Mouse (Mus musculus): ENCODE data around the gene Meiob.

Meiob gene

DNA sequence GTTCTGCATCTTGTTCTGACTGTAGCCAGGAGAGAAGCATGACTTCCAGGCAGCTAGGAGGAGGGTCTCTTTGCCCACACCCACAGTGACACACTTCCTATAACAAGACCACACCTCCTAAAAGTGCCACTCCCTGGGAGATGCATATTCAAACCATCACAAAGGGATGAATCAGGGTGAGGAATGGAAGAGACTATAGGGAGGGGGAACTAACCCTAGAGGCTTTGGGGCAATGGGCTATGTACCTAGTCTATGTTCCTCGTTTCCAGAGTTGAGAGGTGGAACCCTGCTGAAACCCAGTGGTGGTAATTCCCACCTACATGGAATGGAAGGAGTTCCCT, 70.3 kb downstream of the Meiob start:
- in situ Hi-C loops (cut with MseI, MboI): no loop called here

DNA sequence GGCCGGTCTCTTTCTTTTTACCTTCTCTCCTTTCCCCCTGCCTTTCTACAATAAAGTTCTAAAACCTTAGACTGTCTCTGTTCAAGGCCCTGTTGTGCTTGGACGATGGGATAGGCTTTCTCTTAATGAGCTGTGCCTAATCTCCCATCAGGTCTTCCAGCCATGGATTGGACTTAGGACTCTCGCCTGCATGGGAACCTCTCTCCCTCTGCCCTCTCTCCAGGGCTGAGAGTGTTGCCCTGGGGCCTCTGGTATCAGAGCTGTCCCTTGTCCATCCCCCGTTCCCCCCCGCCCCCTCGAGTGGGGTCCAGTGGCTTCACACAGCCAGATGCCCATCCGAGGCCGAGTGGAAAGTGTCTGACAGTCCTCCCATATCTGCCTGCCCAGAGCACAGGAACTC, 70.9 kb downstream of the Meiob start:
- in situ Hi-C loops (cut with MseI, MboI): no loop called here

DNA sequence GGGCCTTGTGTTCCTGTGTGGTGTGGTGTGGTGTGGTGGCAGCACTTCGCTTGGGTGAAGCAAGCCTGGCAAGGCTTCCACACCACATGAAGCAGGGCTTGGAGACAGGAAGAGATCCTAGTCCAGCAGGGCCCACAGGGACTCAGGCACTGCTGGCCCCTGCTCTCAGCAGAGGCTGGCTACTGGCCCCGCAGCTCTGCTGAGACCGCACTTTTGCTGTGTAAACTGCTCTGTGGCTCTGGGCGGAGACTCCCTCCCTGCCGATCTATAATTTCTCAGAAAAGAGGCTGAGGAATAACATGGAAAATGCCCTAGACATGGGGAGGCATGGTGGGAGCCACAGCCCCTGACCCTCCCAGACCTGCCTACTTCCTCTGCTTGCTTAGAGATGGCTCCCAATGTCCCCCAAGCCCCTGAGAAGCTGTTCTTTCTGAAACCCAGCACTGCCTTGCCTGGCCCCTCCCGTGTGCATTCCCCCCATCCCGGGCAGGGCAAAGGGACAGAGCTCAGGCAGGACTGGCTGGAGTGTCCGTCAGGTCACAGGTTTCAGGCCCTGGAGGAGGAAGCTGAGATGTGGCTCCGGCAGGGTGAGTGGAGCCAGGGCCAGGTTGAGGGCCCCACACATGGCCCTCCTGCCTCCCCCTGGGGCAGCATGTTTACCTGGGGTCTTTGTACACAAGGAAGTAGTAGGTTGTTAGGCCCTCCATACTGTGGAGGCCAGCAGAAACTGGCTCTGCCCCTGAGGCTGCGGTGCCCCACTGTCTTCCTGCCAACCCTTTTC, 73.4 kb downstream of the Meiob start:
- in situ Hi-C loops (cut with MseI, MboI): no loop called here

DNA sequence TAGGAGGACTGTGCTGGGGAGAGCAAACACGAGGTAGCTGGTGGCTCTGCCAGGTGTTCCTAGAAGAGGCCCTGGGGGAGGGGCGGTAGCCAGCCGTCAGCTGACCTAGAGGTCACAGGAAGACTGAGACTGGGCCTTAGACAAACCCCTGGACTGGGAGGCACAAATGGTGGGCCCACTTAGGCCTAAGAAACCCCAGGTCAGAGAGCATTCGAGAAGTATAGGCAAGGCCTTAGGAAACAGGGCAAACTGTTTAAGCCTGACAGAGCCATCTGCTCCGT, 74.0 kb downstream of the Meiob start:
- in situ Hi-C loops (cut with MseI, MboI): no loop called here

DNA sequence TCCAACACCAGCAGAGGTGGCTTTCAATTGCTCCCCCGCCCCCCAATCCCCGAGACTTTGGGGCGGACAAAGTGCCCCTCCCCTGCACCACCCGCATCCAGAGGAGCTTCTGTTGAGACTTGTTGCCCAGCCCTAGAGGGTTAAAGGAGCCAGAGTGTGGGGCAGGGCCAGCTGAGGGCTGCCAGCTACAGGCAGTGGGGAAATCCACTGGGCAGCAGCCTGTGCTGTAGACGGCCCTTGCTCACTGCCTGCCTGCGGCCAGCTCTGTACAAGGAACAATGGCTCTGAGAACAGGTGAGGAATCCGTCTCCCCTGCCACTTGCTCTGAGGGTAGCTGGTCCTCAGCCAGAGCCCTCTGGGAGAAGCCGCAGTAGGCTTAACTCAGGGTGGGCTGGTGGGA, 74.4 kb downstream of the Meiob start:
- in situ Hi-C loops (cut with MseI, MboI): no loop called here

DNA sequence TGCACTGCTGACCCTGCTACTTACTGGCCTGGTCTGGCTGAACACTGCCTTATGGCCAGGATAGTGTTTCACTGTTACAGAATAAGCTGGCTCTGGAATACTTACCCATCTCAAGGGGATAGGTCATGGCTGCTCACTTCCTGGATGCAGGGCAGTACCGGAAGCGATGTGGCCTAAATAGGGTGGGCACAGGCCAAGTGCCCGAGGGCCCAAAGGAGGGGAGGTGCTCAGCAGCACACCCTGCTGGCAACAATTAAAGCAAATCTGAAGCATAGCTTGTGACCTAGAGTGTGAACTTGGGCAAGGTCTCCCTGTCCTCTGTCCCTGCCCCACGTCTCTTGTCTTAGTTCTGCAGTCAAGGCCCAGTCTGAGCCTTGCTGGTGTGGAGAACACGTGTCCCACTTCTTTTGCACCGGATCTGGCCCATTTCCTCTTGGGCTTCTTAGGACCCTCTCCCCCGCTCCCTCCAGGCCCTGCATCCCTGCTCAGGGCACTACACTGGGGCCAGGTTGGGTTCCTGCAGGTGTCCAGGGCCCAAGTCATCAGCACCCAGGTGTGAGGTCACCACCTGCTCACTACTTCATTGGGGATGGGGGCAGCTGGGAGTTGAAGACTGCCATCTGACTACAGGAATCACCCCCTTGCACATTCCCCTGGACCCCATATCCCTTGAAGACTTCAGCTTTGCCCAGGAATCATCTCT, 77.8 kb downstream of the Meiob start:
- in situ Hi-C loops (cut with MseI, MboI): no loop called here

DNA sequence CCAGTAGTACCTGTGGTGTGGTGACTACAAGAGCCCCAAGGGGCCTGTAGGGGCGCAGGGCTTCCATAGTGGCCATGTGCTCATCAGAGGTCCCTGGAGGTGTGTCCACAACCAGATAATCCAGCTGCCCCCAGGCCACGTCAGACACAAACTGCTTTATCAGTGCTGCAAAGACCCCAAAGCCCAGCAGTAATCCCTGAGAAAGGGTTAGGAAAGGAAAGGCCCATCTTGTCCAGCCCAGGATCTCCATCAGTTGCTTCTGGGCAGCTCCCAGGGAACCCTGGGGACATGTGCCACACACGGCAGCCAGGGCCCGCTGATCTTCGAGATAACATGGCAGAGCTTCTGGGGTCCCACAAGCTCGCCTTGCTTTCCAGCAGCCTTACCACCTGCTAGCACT, 80.3 kb downstream of the Meiob start:
- in situ Hi-C loops (cut with MseI, MboI): no loop called here

DNA sequence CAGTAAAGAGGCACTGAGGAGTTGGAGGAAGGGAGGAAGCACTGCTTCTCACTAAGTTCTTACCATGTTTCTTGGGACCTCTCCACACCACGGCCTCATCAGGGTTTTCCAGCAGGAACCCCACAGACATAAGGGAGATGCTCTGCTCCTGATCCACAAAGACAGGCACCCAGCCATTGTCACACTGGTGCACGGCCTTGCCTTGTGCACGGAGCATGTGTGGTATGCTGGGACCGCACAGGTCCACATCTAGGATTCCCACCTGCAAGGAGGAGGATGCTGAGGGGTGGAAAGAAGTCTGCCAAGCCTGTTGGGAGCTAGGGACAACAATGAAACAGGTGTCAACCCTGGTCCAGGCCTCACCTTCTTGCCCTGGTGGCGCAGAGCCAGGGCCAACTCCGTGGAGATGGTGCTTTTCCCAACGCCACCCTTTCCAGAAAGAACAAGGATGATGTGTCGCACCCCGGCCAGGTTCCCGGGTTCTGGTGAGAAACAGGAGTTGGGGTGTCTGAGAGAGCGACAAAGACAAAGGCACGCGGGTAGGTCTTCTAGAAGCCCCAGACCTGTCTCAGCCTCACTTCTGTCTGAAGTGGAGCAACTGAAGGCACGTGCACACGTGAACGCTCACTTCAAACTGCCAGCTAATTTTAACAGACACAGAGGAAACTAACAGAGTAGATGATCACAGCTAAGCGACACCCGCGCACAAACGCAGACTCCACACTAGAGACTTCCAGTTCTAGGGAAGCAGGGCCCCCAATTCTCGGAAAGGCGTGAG, 81.5 kb downstream of the Meiob start:
- in situ Hi-C loops (cut with MseI, MboI): no loop called here

DNA sequence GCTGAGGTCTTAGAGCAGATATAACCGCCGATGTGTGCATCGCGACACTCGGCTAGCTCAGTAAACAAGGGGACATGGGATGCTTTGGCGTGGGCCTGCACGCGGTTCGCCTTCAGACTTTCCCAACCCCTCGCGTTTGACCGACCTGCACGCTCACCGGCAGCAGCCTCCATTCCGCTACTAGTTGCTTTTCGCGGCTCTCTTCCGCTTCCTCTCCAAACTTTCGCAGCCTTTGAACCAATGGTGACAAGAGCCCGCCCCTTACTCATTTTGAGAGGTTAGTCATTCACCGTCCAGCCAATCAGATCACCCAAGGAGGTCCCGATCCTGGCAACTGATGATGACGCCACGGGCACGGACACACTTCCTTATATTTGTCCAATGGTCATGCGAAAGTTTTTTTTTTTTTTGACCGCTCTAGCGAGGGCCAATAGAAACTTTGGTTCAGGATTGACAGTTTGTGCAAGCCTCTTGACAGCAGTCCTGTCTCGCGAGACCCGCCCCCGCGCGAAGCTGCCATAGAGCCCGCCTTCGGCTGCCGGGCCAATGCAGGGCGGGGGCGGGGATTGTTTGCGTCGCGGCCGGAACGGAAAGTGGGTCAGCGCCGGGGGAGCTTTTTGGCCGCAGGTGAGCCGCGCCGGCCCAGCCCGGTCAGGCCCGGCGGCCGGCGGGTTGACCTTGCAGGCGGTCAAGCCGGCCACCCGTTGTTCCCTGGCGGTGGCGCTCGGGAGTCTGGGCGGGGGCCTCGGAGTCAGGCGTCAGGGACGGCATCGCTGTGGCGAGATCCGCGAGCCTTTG, 82.2 kb downstream of the Meiob start, which contains the start of the genes Nubp2 and Spsb3:
Gene Nubp2, minus strand, starts transcription at position 216 of the 798 bp plus-strand sequence.
Gene Spsb3, plus strand, starts transcription at position 510 of the 798 bp plus-strand sequence.
- in situ Hi-C loops (cut with MseI, MboI): no loop called here

DNA sequence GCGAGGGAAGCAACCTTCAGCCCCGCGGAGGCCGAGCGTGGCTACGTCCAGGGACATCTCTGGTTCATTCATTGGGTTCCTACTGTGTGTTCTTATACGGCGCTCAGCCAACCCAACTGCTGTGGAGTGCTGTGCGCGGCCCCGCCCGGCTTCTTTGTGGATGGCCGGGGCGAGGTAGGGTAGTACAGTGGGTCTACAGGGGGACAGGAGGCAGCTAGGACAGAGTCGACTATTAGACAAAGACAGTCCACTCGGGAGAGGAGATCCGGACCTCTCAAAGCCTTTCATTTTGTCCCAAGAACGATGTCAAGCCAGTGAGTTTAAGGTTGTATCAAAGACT, 82.8 kb downstream of the Meiob start:
- in situ Hi-C loops (cut with MseI, MboI): no loop called here

DNA sequence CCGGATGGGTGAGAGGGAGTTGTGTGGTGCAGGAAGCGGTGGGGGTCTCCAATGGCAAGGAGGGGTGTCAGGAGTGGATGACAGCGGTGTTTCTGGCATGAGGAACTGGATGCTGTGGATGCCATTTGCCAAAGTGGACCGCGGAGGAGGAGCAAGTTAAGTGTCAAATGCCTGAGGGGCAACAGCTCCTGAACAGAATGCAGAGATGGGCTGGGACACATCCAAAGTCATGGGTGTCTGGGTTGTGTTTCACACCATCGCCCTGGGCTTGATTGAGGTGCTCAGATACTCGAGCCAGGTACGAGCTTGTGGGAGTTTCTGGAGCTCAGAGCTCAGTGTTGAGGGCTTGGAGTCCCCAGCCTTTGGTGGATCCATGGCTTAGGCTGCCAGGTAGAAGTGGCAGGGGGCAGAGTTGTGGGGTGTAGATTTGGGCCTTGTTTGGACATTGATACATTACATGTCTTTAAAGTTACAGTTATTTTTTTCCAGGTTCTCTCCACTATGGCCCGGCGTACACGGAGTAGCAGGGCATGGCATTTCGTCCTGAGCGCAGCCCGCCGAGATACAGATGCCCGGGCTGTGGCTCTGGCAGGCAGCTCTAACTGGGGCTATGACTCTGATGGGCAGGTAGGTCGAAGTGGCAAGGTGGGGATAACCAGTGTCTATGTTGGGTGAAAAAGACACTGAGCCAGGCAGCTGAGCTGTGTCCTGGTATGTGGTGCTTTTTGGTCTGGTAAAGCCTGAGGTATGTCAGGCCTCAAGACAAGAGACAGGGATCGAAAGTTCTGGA, 83.4 kb downstream of the Meiob start:
- in situ Hi-C loops (cut with MseI, MboI): no loop called here

DNA sequence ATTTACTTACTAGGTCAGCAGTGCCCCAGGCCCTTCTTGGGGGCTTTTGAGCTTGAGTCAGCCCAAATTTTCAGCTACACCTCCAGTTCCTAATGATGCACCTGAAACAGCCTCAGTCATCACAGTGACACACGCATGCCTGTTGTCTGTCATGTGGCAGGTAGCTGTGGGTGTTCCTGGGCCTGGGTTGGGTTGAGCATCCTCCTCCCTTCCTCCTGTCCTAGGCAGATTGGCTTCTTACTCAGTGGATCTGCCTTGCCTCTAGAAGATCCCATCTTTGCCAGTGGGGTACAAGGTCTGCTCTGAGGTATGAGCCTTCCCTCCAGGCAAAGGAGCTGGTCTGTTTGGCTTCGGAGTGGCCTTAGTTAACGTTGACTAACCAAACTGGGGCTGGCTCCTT, 84.8 kb downstream of the Meiob start:
- in situ Hi-C loops (cut with MseI, MboI): no loop called here

All from mouse trophoblast stem cell (cell line).